Mouse (Mus musculus) ovary, postnatal 36 days (tissue): ENCODE measurements around the gene Epha2.

Experiments used
- DNase-seq: peaks from one replicate; pipeline ENCODE4 v3.0.0; 2022; ENCODE audit warnings: low spot score, mixed read lengths

Gene Epha2

DNA sequence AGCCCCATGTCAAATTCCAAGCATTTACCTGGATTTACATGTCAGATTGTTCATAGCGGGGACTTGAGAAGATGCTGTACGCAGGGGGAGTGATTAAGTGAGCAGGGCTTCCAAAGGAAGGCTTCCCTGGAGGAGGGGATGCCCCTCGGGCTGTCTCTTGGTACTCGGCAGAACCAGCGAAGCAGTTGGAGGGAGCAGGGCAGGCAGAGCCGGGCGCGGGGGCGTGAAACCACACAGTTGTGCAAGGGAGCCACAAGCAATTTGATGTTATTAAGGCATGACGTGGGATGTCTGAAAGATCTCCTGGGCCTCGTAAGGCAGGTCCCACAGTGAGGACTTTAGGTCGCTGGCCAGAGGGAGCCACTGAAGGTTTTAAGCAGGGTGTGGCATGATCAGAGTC, 28.9 kb downstream of the Epha2 start:
- DNase-seq: no peak

DNA sequence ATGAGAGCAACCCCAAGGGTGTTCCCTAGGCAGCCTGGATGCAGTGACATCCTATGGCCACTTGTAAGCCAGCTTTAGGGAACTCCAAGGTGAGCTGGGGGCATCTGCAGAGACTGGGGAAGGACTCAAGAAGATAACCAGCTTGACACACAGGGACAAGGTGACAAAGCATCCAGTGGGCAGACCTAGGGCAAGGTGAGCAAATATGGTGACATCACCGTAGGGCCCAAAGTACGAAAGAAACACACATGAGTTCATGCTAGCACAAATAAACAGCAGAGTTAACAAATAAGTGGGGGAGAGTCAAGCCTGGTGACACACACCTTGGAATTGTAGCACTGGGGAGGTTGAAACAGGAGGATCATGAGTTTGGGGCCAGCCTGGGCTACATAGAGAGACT, 30.4 kb downstream of the Epha2 start:
- DNase-seq: no peak

DNA sequence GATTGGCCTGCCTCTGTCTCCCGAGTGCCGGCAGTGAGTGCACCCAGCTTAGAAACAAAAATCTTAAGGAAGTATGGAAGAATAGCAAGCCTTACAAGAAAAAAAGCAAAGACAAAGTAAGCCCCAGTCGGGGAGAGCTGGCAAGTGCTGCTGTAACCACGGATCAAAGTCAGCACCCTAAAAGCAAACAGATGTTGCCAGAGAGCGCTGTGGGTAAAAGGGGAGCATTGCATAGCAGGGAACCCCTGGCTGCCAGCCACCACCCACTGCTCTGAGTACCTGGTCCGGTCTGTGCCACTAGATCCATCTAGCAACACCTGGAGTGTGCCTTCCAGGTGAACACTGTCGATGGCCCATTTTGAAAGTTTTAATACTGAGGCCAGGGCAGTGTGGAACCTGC, 31.2 kb downstream of the Epha2 start:
- DNase-seq: no peak

DNA sequence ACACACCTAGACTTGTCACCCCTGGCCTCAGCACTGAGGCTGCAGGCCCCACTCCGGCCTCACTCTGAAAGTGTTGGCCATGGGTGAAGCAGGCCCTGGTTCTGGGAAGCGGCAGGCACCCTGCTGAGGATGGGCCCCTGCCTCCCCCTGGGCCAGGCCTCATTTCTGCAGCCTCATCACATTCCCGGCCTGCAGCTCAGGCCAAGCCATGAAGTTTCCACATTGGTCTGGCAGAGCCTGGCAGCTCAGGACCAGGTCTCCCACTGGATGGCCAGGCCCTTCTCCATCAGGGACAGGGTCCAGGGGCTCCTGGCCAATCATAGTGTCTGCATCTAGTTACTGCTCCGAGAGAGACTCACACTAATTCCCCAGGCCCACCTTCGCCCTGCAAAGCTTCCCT, 33.7 kb downstream of the Epha2 start:
- no peak for DNase-seq

DNA sequence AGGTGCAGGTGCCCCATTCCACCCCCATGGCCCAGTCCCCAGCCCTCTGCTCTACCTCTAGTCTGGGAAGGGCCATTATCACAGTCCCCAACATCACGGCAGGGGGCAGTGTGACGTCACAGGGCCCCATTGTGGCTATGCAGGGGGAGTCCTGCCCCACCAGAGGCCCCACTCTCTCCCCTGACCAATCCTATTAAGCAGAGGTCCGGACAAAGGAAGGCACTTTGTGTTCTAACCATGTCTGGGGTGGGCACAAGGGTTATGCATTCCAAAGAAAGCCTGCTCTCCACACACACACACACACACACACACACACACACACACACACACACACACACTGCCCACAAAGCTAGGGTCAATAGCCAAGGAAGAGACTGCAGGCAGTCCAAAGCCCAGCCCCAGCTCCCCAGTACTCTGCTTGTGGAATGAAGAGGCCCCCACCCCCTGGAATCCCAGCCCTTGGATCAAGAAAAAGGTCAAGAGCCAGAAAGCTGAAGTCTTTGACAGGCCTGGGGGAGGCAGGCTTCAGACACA, 34.3 kb downstream of the Epha2 start:
- no peak for DNase-seq

DNA sequence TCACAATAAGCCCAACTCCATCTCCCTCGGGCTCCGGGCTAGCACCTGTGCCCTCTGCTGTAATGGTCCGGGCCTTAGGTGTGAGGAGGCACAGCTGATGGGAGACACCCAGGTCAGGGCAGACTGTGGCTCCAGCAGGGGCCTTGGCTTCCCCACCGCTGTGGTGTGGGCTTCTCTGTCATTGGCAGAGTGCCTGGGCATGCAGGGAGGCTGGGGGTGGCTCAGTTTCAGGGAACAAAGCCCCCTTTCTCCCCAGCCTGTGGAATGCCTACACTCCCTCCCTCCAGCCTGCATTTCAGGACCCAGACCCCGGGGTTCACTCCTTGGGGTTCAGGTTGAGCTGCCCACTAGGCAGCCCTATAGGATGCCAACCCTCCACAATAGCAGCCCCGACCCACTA, 35.2 kb downstream of the Epha2 start:
- no peak for DNase-seq

DNA sequence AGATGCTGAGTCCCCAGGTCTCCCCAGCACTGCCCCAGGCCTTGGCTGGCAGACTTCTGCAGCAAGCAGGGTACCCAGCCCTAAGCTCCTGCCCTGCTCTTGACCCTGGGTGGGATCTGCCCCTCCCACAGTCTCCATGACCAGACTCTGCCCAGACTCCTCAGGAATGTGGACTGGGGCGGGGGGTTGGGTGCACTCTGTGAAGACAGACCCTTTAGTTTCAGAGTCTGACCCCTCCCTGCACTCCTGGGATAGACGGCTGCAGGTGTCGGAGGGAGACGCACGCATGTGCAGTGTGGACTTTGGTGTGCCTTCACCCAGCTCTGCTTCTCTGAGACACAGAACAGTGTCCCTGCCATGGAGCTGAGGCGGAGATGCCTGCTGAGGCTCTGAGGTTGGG, 36.9 kb downstream of the Epha2 start:
- no peak for DNase-seq

DNA sequence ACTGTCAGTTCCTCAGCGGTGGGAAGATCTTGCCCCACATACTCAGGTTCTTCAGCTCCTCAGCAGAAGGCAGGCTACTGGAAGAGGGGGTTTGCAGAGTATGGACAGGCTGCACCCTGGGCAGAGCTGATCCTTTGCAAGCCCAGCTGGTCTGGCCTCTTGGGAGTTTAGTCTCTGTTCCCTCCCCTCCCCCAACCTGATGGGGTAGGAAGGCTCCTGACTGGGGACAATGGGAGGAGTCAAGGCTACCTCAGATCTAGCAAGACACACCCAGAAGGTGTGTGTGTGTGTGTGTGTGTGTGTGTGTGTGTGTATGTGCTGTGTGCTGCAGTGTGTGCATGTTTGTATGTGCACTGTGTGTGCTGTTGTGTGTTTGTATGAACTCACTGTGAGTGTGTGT, 37.8 kb downstream of the Epha2 start:
- no peak for DNase-seq

DNA sequence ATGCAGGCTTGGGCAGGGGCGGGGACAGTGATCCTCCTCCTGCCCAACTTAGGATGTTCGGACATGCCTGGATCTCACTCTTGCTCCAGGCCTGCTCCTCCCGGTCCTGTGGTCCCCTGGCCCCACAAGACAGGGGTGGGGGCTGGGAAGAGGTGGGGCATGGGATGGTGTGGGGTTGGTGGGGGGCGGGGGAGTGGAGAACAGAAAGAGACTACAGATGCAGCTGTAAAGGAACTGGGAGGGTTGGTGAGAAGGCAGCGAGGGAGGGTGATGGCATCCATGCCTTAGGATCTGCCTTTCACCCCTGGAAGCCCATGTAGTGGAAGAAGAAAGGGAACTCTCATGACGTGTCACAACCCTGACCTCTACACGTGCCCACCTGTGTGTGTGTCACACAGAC, 40.4 kb downstream of the Epha2 start:
- DNase-seq: no peak

DNA sequence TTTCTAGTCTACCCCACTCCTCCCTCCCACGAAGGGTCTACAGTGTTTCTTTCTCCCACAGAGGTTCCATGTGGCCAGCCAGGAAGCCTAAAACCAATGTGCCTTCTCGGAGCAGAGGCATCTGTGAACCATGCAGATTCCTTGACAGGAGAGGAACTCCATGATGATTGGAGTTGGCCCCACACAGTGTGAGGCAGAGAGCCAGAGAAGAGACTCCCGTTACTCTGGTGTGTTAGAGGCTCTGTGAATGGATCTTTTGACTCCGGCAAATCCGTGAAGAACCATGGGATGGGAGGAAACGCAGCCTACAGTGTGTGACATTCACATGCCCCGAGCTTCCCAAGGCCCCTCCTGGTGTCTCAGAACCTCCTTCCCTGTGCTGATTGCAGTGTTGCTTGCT, 42.5 kb downstream of the Epha2 start:
- no peak for DNase-seq

DNA sequence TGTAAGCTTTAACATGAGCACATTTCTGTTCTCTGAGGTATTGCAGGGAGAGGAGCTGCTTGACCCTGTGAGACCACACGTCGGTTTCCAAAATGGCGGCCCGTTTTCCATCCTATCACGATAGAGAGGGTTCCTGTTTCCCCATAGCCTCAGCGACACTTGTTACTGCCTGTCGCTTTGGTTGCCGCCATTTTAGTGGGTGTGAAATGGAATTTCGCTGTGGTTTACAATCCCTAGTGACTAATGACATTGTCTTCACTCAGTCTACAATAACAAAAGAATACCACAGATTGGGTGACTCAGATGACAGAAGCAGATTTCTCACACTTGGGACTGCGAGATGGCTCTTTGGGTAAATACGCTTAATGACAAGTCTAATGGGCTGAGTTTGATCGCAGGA, 44.2 kb downstream of the Epha2 start:
- DNase-seq: no peak

DNA sequence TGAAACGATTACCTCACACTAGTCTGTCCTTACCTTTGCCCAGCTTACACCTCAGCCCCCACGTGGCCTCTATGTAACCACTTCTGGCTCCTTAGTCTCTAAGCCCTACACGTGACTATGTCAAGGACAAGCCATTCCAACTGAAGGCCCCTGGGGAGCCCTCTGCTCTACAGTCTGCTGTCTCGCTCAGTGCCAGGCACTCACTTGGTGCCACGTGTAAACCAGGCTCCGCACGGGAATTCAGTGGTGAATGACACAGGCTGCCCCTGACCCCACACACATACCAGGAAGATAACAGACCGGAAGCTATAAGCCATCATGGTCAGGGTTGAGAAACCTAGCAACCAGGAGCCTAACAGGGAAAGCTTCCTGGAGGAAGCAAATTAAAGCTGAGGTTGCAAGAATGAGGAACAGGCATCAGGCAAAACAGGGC, 46.3 kb downstream of the Epha2 start:
- DNase-seq: no peak

DNA sequence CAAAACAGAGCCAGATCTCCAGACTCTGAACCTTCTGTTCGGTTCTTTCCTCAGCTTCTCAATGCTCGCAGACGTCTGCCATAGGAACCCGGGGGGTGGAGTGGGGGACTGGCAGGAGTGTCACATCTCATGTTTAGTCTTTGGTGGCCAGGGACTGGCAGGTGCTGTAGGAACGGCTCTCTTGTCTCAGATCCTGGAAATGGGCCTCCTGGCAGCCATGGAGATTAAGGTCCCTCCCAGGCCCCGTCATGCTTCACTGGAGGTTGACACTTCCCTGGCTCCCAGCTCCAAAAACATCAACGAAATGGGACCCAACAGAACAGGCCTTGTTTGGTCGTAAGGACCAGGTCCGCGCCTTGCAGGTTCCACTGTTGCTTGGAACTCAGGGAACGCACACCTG, 47.6 kb downstream of the Epha2 start:
- DNase-seq: no peak

DNA sequence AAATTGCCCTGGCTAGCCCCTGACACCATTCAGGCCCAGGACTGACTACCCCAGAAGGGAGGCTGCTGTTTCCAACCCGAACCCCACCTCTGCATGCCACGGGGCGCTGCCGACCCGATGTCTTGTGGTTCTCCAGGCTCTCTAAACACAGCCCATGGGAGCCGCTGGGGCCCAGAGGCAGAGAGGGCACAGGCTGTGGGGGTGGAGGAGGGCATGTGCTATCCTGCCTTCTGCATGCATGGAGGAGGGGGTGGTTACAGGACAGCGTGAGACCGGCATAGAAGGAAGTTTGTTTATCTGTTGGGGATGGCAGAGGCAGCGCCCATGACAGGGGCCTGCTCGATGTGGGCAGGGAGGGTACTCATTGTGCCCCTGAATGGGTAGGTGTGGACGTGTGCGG, 49.0 kb downstream of the Epha2 start:
- no peak for DNase-seq

DNA sequence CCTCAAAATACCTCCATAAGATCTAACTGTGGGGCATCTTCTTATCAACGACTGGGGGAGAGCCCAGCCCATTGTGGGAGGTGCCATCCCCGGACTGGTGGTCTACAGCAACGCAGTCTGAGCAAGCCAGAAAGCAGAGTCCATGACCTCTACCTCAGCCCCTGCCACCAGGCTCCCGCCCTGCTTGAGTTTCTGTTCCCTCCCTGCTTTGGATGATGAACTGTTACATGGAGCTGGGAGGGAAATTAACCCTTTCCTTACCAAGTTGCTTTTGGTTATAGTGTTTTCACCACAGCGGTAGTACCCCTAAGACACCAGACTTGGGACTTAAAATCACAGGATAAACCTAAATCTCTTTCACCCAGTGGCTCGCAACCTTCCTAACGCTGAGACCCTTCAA, 50.9 kb downstream of the Epha2 start:
- no peak for DNase-seq

DNA sequence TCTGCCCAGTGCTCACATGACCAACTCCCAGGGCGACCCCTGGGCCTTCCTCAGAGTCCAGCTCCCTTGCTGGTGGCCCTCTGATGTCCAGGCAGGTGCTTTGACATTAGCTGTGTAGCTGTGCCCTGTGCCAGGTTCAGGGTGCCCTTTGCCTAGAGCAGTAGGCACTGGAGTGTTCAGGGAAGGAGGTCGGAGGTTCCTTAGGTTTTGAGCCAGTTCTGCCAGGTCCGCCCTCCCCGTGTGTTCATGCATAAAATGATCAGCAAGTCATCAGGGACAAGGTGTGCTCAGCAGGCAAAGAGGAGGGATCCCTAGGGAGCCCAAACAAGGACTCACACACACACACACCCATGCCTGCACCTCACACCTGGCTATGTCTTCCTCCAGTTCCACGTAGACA, 51.9 kb downstream of the Epha2 start:
- no peak for DNase-seq

DNA sequence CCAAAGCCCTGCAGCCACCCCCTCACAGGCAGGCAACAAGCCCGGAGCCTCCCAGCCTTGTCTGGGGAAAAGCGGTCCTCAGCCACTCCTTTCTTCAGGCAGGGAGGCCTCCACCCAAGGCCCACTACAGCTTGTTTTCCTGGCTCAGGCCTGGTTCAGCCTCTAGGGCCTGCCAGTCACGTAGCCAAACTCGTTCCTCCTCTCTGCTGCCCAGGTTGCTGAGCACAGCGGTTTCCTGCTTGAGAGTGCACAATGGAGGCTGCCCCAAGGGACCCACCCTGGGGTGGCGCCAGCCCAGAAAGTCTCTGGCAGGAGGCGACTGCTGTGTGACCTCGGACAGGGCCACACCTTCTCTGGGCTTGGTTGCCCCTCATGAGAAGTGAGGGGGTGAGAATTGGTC, 52.8 kb downstream of the Epha2 start:
- DNase-seq: peak; percentile 47

DNA sequence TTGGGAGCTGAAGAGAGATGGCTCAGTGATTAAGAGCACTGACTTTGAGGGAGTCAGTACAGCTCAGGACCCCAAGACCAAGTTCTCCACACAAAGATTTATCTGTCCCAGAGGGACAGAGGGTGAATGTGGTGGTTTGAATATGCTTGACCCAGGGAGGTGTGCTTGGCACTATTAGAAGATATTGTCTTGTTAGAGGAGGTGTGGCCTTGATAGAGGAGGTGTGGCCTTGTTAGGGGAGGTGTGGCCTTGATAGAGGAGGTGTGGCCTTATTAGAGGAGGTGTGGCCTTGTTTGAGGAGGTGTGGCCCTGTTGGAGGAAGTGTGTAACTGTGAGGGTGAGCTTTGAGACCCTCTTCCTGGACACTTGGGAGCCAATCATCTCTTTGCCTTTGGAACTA, 56.8 kb downstream of the Epha2 start:
- no peak for DNase-seq

DNA sequence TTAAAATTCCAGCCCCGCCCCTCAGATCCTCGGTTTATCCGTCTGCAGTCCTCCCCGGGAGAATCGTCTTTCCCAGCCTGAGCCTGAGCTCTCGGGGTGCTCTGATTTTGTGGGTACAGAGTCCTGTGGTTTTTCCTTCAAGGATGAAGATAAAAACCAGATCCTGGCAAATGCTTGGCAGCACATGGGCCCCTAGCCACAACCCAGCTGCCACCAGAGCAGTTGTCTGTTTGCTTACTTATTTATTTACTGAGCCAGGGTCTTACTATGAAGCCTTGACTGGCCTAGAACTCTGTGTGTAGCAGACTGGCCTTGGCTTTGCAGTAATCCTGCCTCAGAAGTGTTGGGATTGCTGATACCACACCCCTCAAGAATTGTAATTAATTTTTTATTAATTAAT, 58.2 kb downstream of the Epha2 start:
- DNase-seq: no peak

DNA sequence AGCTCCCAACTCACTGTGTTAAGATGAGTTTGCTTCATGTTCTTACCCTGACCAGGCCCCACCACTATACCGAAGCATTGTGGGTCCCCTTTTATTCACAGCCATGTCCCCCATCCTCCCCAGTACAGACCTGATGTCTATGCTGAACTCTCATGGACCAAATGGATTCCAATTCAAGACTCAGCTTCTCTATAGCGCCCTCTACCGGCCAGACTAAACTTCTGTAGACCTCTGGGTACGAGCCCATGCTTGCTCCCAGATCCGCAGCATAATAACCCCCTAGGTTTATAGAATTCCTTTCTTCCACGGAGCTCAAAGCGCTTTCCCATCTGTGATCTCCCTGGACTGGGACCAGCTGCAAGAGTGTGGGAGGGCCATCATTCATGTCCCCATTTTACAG, 59.8 kb downstream of the Epha2 start:
- DNase-seq: no peak

DNA sequence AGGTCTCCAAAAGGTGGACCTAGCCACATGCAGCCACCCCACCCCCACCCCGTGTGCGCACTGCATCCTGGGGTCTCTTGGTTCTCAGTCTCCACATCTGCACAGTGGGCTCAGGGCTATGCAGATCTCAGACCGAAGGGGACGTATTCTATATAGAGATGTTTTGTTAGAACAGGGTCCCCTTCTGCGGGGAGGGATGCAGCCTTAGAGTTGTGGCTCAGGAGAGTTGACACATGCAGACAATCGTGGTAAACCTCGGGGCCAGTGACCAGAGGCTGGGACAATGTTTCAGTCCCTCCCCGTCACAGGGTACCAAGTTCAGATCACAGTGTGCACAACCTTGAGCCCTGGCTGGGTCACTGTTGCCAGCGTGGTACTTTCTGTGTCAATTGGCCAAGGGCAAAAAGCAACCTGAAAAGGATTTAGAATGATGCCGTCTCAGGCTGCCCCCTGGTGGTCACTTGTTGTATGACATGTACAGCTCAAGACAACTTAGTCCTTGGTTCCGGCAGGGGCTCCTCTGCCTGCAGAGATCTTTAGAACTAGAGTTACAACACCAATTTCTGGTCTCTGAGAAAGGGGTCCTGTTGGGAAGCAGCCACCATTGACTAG, 62.0 kb downstream of the Epha2 start:
- peak; percentile 65 for DNase-seq

DNA sequence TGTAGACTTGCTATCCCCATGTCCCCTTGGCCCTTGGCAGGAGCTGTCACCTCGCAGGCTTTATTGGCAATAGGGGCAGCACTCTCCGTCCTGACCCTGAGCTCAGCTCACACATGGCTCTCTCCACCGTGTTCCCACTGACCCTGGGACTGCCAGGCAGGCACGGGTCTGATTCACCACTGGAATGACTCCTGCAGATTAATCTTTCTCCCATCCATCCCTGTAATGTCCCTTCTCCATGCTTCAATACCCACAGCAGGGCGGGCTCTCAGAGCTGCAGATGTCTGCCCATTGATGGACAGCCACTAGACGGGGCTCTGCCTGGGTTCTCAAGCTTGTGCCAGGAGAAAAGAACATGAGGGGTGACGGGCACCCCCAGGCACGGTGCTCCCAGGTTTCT, 64.1 kb downstream of the Epha2 start:
- no peak for DNase-seq

DNA sequence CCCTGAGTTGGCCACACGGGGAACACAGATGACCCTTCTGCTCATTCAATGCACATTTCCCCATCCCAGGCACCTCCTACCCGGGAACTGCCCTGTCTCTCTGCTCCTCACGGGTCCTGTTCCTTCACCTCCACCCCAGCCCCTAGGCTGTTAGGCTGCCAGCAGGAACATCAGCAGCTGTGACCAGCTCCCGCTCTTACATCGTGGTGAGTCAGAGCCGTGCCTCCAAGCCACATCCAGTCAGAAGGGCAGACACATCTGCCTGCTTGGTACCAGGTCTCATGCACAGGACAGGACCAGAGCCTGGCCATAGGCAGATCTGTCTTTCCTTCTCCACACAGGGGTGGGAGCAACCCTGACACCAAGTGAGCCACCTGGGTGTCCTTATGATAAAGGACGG, 64.8 kb downstream of the Epha2 start:
- DNase-seq: no peak

DNA sequence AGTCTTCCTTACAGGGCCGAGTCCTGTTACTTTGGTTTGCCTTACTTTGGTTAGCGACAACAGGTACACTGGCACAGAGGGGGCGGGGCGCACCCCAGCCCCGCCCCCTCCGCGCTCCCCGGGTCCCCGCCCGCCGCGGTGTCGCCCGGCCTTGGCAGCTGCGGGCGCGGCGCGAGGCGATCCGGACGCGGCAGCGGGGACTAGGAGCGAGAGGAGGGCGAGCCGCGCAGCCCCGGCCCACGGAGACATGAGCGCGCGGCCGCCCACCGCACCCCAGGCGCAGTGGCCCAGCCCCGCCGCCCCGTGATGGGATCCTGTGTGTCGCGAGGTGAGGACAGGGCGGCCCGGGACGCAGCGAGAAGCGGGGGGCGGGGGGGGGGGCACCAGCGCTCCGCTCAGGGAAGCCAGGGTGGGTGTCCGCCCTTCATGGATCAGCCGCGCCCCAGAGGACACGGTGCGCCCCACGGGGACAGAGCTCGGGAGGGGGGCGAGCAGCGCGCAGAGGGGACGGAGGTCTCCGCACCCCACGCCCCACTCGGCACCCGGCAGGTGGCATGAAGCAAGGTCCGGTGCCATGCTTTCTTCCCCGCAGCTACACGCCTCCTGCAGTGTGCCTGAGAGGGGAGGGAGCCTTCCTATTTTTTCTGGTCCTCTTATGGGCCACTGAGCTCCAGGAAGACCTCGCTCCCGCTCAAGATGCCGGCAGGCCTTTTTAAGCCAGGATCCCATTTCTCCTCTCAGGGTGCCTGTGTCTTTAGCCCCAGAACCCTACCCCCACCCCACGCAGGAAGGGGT, 67.2 kb downstream of the Epha2 start, which contains the start of gene Fam131c:
Fam131c (plus strand) TSS at position 224 of the 795 bp plus-strand sequence.
- DNase-seq: peak; percentile 45
